Mouse (Mus musculus): Measurements from ENCODE around the gene Slc25a31. TPM values are rescaled to one million over a fixed set of nuclear protein-coding genes. Genes with fewer than 3 reads are reported as not detected.

Slc25a31 gene
- polyA plus RNA-seq, 1 experiment = 0.15 TPM

DNA sequence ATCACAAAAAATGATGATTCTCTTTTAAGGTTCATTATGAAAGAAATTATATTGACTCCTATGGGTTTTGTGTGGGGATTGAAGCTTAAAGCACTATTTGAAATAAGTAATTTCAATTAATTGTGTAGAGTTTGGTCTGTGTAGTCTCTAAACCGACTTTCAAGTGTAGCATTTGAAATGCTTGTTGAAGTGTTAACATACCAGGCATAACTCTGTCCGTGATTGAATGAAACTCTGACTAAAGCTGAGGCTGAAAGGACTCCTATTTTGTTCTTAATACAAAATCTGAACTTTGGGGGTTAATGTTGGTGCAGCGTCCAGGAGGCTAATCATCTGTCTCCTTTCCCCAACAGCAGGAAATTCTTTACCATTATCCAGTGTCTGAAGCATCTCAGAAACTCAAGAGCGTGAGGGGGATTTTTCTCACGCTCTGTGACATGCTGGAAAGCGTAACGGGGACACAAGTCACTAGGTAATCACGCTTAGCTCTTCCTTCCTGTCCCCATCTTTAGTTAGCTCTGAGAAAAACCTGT lies 33.7 kb upstream of the Slc25a31 start:
- H3K27ac ChIP-seq (ENCODE audit: insufficient read depth, low read length) = no peak overlapping the region
- TF ChIP-seq POLR2A (IDR thresholded peaks at IDR 0.05; ENCODE audit: borderline replicate concordance, insufficient read depth, low read length) (no peak), CTCF (IDR thresholded peaks at IDR 0.05; ENCODE audit: borderline replicate concordance, insufficient read depth, low read depth, low read length) (no peak)
- no peak overlapping the region for H3K4me3 ChIP-seq (replicated peaks; ENCODE audit: insufficient read depth, low read depth, low read length)
- DNase-seq = no peak
- WGBS = 60% methylated on average over 8 of the region's 8 CpGs
- H3K4me1 ChIP-seq (ENCODE audit: control insufficient read depth, insufficient read depth, low read length) = no peaks in the 10 kb centered on the region; the same call in 1 of the 2 replicates
- H3K27me3 ChIP-seq (ENCODE audit: control insufficient read depth, insufficient read depth, low read length) = no peaks in the 10 kb centered on the region

GRCm38 (mm10) chr3:40678856-40679255 lies 29.8 kb upstream of the Slc25a31 start:
- Histone ChIP-seq H3K27me3 (ENCODE audit: control insufficient read depth, insufficient read depth, low read length) (no peaks in the 10 kb centered on the region), H3K4me1 (ENCODE audit: control insufficient read depth, insufficient read depth, low read length) (peaks cover 12% of the 10 kb centered on the region), H3K4me3 (replicated peaks; ENCODE audit: insufficient read depth, low read depth, low read length) (no peak overlapping the region), H3K27ac (ENCODE audit: insufficient read depth, low read length) (no peak overlapping the region)
- TF ChIP-seq POLR2A (IDR thresholded peaks at IDR 0.05; ENCODE audit: borderline replicate concordance, insufficient read depth, low read length) (no peak), CTCF (IDR thresholded peaks at IDR 0.05; ENCODE audit: borderline replicate concordance, insufficient read depth, low read depth, low read length) (no peak)
- whole genome bisulfite sequencing = 80% methylated on average over 1 of the region's 1 CpGs
- no peak for DNase-seq

DNA sequence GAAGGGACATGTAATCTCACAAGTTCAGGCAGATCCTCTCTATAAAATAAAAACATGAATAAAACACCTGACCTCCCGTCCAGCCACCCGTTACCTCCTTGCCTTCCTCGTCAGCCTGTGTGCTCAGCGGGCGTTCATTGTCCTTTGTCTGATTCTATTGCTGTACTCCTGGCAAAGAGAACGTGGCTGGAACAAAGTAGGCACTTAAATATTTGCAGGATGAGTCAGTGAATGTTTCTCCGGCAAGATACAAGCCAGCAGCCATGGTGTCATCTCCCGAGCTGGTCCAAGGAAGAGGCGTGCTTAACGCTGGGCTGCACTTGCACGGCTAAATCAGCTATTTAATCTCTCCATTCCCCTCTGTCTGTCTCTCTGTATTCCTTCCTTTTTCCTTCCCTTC lies 26.3 kb upstream of the Slc25a31 start:
- WGBS = 38% methylated on average over 11 of the region's 11 CpGs
- Histone ChIP-seq H3K4me1 (ENCODE audit: control insufficient read depth, insufficient read depth, low read length) (peaks cover 12% of the 10 kb centered on the region), H3K27ac (ENCODE audit: insufficient read depth, low read length) (no peak overlapping the region), H3K27me3 (ENCODE audit: control insufficient read depth, insufficient read depth, low read length) (no peaks in the 10 kb centered on the region), H3K4me3 (replicated peaks; ENCODE audit: insufficient read depth, low read depth, low read length) (no peak overlapping the region)
- peak; percentile 13 to 32 for DNase-seq
- TF ChIP-seq CTCF (IDR thresholded peaks at IDR 0.05; ENCODE audit: borderline replicate concordance, insufficient read depth, low read depth, low read length) (no peak), POLR2A (IDR thresholded peaks at IDR 0.05; ENCODE audit: borderline replicate concordance, insufficient read depth, low read length) (no peak)

- no peaks in the 10 kb centered on the region for H3K27me3 ChIP-seq (ENCODE audit: control insufficient read depth, insufficient read depth, low read length)
- no peak for TF ChIP-seq POLR2A (IDR thresholded peaks at IDR 0.05; ENCODE audit: borderline replicate concordance, insufficient read depth, low read length)
- TF ChIP-seq CTCF (IDR thresholded peaks at IDR 0.05; ENCODE audit: borderline replicate concordance, insufficient read depth, low read depth, low read length) = no peak
- WGBS = 10% methylated on average over 18 of the region's 18 CpGs
Measured at GRCm38 (mm10) chr3:40683171-40683570, 25.5 kb upstream of the Slc25a31 start.

DNA sequence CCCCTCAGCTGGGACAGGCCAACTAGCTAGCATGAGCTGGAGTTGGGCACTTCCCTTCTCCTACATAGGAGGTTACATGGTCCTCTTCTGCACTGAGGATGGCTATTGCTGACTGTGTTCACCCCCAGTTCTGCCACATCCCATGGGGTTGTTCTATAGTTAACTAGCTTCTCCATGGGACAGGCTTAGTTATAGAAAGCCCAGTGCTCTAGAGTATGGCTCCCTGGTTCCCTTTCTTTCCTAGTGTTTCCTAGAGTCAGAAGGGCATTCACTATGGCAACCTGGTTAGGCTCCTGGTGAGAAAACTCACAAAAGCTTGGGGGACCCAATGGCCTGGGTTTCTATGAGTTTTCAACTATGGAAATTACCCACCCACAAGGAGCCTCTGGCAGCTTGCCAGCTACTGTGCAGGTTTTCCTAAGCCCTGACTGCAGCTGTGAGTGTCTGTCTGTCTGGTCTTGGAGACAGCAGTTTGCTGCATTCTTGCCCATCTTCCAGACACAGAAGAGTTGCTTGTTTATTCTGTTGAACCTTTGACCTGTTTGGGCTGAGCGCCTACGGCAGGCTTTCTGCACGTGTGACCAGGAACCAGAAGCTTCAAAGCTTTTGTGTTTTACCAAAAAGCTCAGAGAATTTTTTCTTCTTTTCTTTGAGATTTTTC lies 22.7 kb upstream of the Slc25a31 start:
- TF ChIP-seq CTCF (IDR thresholded peaks at IDR 0.05; ENCODE audit: borderline replicate concordance, insufficient read depth, low read depth, low read length) (no peak), POLR2A (IDR thresholded peaks at IDR 0.05; ENCODE audit: borderline replicate concordance, insufficient read depth, low read length) (no peak)
- peaks cover 13% of the 10 kb centered on the region for H3K4me1 ChIP-seq (ENCODE audit: control insufficient read depth, insufficient read depth, low read length)
- WGBS = 87% methylated on average over 3 of the region's 3 CpGs
- no peak overlapping the region for H3K4me3 ChIP-seq (replicated peaks; ENCODE audit: insufficient read depth, low read depth, low read length)
- no peak overlapping the region for H3K27ac ChIP-seq (ENCODE audit: insufficient read depth, low read length)
- no peaks in the 10 kb centered on the region for H3K27me3 ChIP-seq (ENCODE audit: control insufficient read depth, insufficient read depth, low read length)
- DNase-seq = no peak

More at GRCm38 (mm10) chr3:40683171-40683570, 25.5 kb upstream of the Slc25a31 start:
- no peak overlapping the region for H3K27ac ChIP-seq (ENCODE audit: insufficient read depth, low read length)
- peak; percentile 53 to 57 for DNase-seq
- H3K4me1 ChIP-seq (ENCODE audit: control insufficient read depth, insufficient read depth, low read length) = peaks cover 12% of the 10 kb centered on the region
- H3K4me3 ChIP-seq (replicated peaks; ENCODE audit: insufficient read depth, low read depth, low read length) = peak overlapping the region; percentile 17

GRCm38 (mm10) chr3:40686836-40687235 lies 21.8 kb upstream of the Slc25a31 start:
- Histone ChIP-seq H3K4me3 (replicated peaks; ENCODE audit: insufficient read depth, low read depth, low read length) (no peak overlapping the region), H3K27me3 (ENCODE audit: control insufficient read depth, insufficient read depth, low read length) (no peaks in the 10 kb centered on the region), H3K27ac (ENCODE audit: insufficient read depth, low read length) (no peak overlapping the region), H3K4me1 (ENCODE audit: control insufficient read depth, insufficient read depth, low read length) (peaks cover 20% of the 10 kb centered on the region)
- DNase-seq = no peak
- TF ChIP-seq POLR2A (IDR thresholded peaks at IDR 0.05; ENCODE audit: borderline replicate concordance, insufficient read depth, low read length) (no peak), CTCF (IDR thresholded peaks at IDR 0.05; ENCODE audit: borderline replicate concordance, insufficient read depth, low read depth, low read length) (no peak)
- WGBS = 68% methylated on average over 9 of the region's 9 CpGs

DNA sequence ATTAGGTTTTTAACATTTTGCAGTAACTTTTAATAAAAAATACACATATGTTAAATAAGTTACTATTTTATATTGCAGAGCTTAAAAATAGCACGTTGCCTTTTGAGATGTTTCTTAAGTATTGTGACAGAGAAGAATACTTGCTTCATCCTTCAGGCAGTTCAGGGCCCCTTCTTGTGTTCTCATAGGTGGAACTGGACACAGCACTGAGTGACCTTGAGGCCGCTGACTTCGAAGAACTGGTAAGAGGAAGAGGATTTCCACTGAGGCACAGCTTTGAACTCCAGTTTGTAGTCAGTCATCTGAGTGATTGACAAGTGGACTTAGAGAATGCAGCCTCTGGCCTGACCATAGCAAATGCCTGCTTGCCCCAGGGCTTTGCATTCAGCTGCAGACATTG lies 21.1 kb upstream of the Slc25a31 start:
- Histone ChIP-seq H3K27me3 (ENCODE audit: control insufficient read depth, insufficient read depth, low read length) (no peaks in the 10 kb centered on the region), H3K4me1 (ENCODE audit: control insufficient read depth, insufficient read depth, low read length) (peaks cover 18% of the 10 kb centered on the region), H3K4me3 (replicated peaks; ENCODE audit: insufficient read depth, low read depth, low read length) (no peak overlapping the region), H3K27ac (ENCODE audit: insufficient read depth, low read length) (no peak overlapping the region)
- TF ChIP-seq CTCF (IDR thresholded peaks at IDR 0.05; ENCODE audit: borderline replicate concordance, insufficient read depth, low read depth, low read length) = no peak
- no peak for TF ChIP-seq POLR2A (IDR thresholded peaks at IDR 0.05; ENCODE audit: borderline replicate concordance, insufficient read depth, low read length)
- no peak for DNase-seq
- WGBS = 58% methylated on average over 3 of the region's 3 CpGs

DNA sequence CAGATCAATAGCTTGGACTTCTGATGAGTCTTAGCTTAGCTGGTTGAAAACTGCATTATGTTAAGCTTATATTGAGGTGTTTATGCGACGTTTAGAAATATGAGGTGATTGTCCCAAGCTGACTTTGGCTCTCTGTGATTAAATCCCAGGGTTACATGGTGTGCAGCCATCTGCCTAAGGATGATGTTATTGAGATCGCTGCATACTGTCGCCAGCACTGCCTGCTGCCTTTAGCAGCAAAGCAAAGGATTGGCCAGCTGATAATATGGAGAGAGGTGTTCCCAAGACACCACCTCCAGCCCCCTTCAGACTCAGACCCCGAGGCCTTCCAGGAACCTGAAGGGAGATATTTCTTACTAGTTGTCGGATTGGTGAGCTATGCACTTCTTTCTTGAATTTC lies 17.1 kb upstream of the Slc25a31 start:
- DNase-seq = peak; percentile 49 to 74
- TF ChIP-seq CTCF (IDR thresholded peaks at IDR 0.05; ENCODE audit: borderline replicate concordance, insufficient read depth, low read depth, low read length) (no peak), POLR2A (IDR thresholded peaks at IDR 0.05; ENCODE audit: borderline replicate concordance, insufficient read depth, low read length) (no peak)
- Histone ChIP-seq H3K4me1 (ENCODE audit: control insufficient read depth, insufficient read depth, low read length) (peaks cover 11% of the 10 kb centered on the region), H3K4me3 (replicated peaks; ENCODE audit: insufficient read depth, low read depth, low read length) (no peak overlapping the region), H3K27ac (ENCODE audit: insufficient read depth, low read length) (no peak overlapping the region), H3K27me3 (ENCODE audit: control insufficient read depth, insufficient read depth, low read length) (no peaks in the 10 kb centered on the region)
- 13% methylated on average over 6 of the region's 6 CpGs for WGBS
